Mouse (Mus musculus): ENCODE measurements around the gene Mrpl11.
"Not testable (repeated sequence)": the region's sequence is repeated elsewhere in the genome, so short reads cannot be mapped to it uniquely, and the experiment has no call there.

The Mrpl11 gene

GRCm38 (mm10) chr19:4994043-4994442, 32.1 kb downstream of the Mrpl11 start:
- no peak for DNase-seq

DNA sequence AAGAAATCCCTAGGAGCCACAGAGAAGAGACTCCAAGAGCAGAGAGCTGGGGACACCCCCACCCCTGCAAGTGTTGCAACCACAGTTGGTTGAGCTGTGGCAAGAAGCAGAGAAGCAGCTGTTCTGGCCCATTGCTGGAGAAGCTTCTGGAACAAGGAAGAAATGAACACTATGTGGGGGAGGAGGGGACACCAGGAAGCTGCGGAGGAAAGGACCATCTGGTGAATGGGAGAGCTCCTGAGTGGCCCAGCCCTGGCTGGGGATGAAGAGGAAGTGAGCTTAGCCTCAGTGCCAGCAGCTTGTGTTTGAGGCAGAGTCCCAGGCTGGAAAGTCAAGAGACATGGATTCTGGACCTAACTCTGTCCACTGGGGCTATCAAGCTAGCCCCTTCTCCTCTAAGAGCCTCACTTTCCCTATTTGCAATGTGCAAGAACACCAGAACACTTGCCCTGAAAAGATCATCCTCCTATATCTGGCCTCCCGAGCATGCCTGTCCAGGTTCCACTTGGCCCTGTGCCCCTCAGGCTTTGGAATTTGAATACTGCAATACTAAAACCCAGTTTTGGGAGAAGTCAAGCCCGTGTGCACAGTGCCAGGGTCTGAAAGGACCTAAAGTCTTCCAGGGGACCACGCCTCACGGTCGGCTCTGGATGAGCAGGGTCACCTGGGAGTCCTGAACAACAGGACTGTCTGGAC, 37.6 kb downstream of the Mrpl11 start:
- no peak for DNase-seq

DNA sequence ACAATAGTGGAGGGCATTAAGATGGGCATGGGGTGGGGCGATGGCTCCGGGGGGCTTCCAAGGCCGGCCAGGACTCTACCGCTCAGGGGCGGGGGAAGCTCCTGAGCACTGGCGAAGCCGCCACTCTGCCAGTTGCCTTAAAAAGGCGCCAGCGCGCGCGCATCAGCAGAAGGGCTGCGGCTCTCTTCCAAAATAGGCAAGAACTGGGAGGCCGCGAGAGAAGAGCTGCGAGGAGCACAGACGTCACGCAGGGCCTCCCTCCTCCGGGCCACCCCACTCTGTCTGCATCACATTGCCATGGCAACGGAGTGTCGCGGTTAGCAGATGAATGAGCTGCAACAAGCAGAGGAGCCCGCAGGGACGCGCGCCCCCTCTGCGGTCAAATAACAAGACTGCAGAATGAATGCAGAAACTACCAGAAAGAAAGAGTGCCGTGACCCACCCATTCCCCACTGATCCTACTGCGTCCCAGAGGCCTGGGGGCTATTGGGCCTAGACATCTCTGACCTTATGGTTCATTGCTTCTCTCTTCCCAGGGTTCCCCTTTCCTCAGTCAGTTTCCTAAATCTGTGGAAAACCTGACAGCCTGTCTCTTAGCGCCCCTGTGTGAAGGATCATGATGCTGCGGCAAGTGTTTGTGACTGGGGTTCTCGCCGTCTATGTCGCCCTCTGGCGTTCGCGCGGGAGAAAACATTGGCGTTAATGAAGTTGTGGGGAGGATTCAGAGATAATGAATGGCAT, 39.9 kb downstream of the Mrpl11 start:
- peak; percentile 63 to 67 for DNase-seq

GRCm38 (mm10) chr19:5003644-5004043, 41.7 kb downstream of the Mrpl11 start:
- DNase-seq = not testable (repeated sequence)

GRCm38 (mm10) chr19:5004925-5005324, 43.0 kb downstream of the Mrpl11 start:
- DNase-seq = no peak

DNA sequence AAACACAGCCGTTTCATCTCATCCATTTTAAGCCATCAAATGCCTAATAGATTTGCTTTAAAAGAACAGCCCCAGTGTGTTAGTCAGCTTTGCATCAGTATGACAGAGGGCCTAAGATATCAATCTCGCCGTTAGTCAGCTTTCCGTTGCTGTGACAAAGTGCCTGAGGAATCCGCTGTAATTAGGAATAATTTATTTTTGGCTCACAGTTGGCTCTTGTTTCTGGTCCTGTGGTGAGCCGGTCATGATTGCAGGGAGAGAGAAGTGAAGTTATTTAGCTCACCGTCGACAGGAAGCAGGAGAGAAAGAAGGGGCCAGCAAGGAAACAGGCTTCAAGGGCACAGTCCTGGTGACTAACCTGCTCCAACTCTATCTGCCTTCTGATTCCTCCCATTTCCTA, 51.2 kb downstream of the Mrpl11 start:
- DNase-seq = no peak

GRCm38 (mm10) chr19:5014961-5015398, 53.0 kb downstream of the Mrpl11 start:
- DNase-seq = peak; percentile 10 to 17

DNA sequence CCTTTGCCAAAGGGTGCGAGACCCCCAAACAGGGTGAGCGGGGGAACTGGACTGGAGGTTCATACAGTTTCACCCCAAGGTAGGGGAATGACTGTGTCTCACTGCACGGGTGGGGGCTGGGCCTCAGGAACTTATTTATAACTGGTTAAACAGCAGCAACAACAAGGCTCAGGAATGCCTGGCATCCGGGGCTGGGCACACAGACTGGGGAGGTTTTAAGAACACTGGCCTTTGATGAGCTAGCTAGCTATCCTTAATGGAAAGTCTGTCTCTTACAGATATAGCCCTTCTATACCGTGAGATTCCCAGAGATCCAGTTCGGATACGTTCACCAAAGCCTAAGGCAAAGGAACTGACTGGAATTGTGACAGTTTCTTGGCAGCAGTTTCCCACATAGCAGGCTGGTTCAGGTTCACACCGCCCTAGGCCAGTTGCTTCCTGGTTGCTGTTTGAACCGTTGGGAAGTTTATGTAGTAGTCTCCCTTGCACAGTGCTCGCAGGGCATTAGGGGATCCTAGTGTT, 54.3 kb downstream of the Mrpl11 start:
- DNase-seq = peak; percentile 56 to 59

All from lung, adult 18-20 months (tissue).